Mouse (Mus musculus) layer of hippocampus, postnatal 25 days (tissue): ENCODE measurements around the gene Abcc8. TPM values are rescaled to one million over a fixed set of nuclear protein-coding genes. Genes with fewer than 3 reads are reported as not detected.
"Not testable (repeated sequence)": the region's sequence is repeated elsewhere in the genome, so short reads cannot be mapped to it uniquely, and the experiment has no call there.

ENCODE experiments used
- DNase-seq, 2 experiments: peaks; one replicate each; pipeline ENCODE4 v3.0.0; 2022; ENCODE audit warnings: mixed read lengths in 2 of 2, low spot score in 1 of 2; ENCODE audit errors: extremely low spot score in 1 of 2
- total RNA-seq, 2 experiments: library from RNA; stranded (reverse); gene quantifications; 2 replicates each; pipeline ENCODE4 v1.2.3; 2021

Abcc8 gene
- total RNA-seq, result 10 to 100 TPM; 42.6 to 48.4 TPM

- DNase-seq, result peak in 1 of 2 experiments; percentile 29
These were observed at the start of gene Abcc8 for GRCm38 (mm10) chr7:46179431-46180275. TSS of gene Abcc8 (minus strand) at chr7:46180033.

GRCm38 (mm10) chr7:46226936-46227335, 47.1 kb upstream of the Abcc8 start:
- DNase-seq, result no peak

- DNase-seq, result peak; percentile 56 to 82
These were observed 46.4 kb upstream of the Abcc8 start for GRCm38 (mm10) chr7:46226253-46226652.

- DNase-seq, result no peak
These were observed 40.8 kb upstream of the Abcc8 start for GRCm38 (mm10) chr7:46220591-46221129.

- DNase-seq, result no peak
These were observed 38.6 kb upstream of the Abcc8 start for GRCm38 (mm10) chr7:46218415-46218814.

GRCm38 (mm10) chr7:46216481-46216880, 36.6 kb upstream of the Abcc8 start:
- no peak for DNase-seq

GRCm38 (mm10) chr7:46210276-46210675, 30.4 kb upstream of the Abcc8 start:
- DNase-seq, result no peak

- DNase-seq, result no peak
These were observed 28.3 kb upstream of the Abcc8 start for GRCm38 (mm10) chr7:46208131-46208530.

- DNase-seq, result no peak
These were observed 24.9 kb upstream of the Abcc8 start for GRCm38 (mm10) chr7:46204775-46205174.

- peak; percentile 60 to 76 for DNase-seq
These were observed 24.2 kb upstream of the Abcc8 start for GRCm38 (mm10) chr7:46204046-46204471.

- DNase-seq, result no peak
These were observed 21.8 kb upstream of the Abcc8 start for GRCm38 (mm10) chr7:46201649-46202048.

- no peak for DNase-seq
These were observed 20.2 kb upstream of the Abcc8 start for GRCm38 (mm10) chr7:46200021-46200420.

GRCm38 (mm10) chr7:46195356-46195755, 15.5 kb upstream of the Abcc8 start:
- DNase-seq, result no peak

- DNase-seq, result no peak
These were observed 4.4 kb upstream of the Abcc8 start for GRCm38 (mm10) chr7:46184232-46184631.

GRCm38 (mm10) chr7:46181590-46181989, 1.8 kb upstream of the Abcc8 start:
- DNase-seq, result peak in 1 of 2 experiments; percentile 55

- DNase-seq, result not testable (repeated sequence)
These were observed 10.9 kb downstream of the Abcc8 start for GRCm38 (mm10) chr7:46168980-46169379.

GRCm38 (mm10) chr7:46168402-46168801, 11.4 kb downstream of the Abcc8 start:
- DNase-seq, result no peak

- DNase-seq, result no peak
These were observed 11.9 kb downstream of the Abcc8 start for GRCm38 (mm10) chr7:46167901-46168300.

GRCm38 (mm10) chr7:46165876-46166275, 14.0 kb downstream of the Abcc8 start:
- DNase-seq, result no peak

- no peak for DNase-seq
These were observed 17.1 kb downstream of the Abcc8 start for GRCm38 (mm10) chr7:46162731-46163130.

GRCm38 (mm10) chr7:46162132-46162727, 17.6 kb downstream of the Abcc8 start:
- no peak for DNase-seq
